Mouse (Mus musculus) kidney, postnatal 4 days (tissue): ENCODE data around the gene Il19.

Experiments used
- DNase-seq, 2 experiments: peaks; one replicate each; pipeline ENCODE4 v3.0.0; 2021; ENCODE audit warnings: mixed read lengths in 2 of 2

Il19 gene

GRCm38 (mm10) chr1:130940065-130940687, at the start of gene Il19:
Gene Il19, minus strand, starts transcription at chr1:130940115.
- no peak for DNase-seq

- DNase-seq = no peak
Measured at GRCm38 (mm10) chr1:130989331-130989730, 49.4 kb upstream of the Il19 start.

- DNase-seq = no peak
Measured at GRCm38 (mm10) chr1:130987418-130987817, 47.5 kb upstream of the Il19 start.

- DNase-seq = no peak
Measured at GRCm38 (mm10) chr1:130987001-130987400, 47.1 kb upstream of the Il19 start.

- no peak for DNase-seq
Measured at GRCm38 (mm10) chr1:130984441-130984840, 44.5 kb upstream of the Il19 start.

GRCm38 (mm10) chr1:130979455-130979854, 39.5 kb upstream of the Il19 start:
- peak; percentile 50 to 59 for DNase-seq

- no peak for DNase-seq
Measured at GRCm38 (mm10) chr1:130963891-130964290, 24.0 kb upstream of the Il19 start.

- DNase-seq = peak in 1 of 2 experiments; percentile 29
Measured at GRCm38 (mm10) chr1:130946920-130947319, 7.0 kb upstream of the Il19 start.

- DNase-seq = no peak
Measured at GRCm38 (mm10) chr1:130941801-130942200, 1.9 kb upstream of the Il19 start.

GRCm38 (mm10) chr1:130938192-130938591, 1.7 kb downstream of the Il19 start:
- no peak for DNase-seq

- no peak for DNase-seq
Measured at GRCm38 (mm10) chr1:130937170-130937569, 2.7 kb downstream of the Il19 start.

GRCm38 (mm10) chr1:130936351-130936750, 3.6 kb downstream of the Il19 start:
- no peak for DNase-seq

GRCm38 (mm10) chr1:130926484-130926883, 13.4 kb downstream of the Il19 start:
- peak in 1 of 2 experiments; percentile 11 for DNase-seq

GRCm38 (mm10) chr1:130918323-130918980, 21.5 kb downstream of the Il19 start:
- no peak for DNase-seq

GRCm38 (mm10) chr1:130911401-130912010, 28.4 kb downstream of the Il19 start, which contains the start of gene Il20:
Gene Il20, minus strand, starts transcription at chr1:130911451.
- DNase-seq = no peak

GRCm38 (mm10) chr1:130902505-130902904, 37.4 kb downstream of the Il19 start:
- DNase-seq = no peak

- DNase-seq = no peak
Measured at GRCm38 (mm10) chr1:130894468-130894867, 45.4 kb downstream of the Il19 start.

- DNase-seq = no peak
Measured at GRCm38 (mm10) chr1:130893329-130894040, 46.4 kb downstream of the Il19 start.

GRCm38 (mm10) chr1:130892446-130892845, 47.5 kb downstream of the Il19 start:
- DNase-seq = no peak

- no peak for DNase-seq
Measured at GRCm38 (mm10) chr1:130887354-130887753, 52.6 kb downstream of the Il19 start, which contains the start of gene Il24. Gene Il24, minus strand, starts transcription at chr1:130887454.

GRCm38 (mm10) chr1:130883146-130883545, 56.8 kb downstream of the Il19 start:
- DNase-seq = no peak
